Mouse (Mus musculus): Measurements from ENCODE around the gene Fbxo9. TPM values are rescaled to one million over a fixed set of nuclear protein-coding genes. Genes with fewer than 3 reads are reported as not detected.

Gene Fbxo9
- total RNA-seq, 2 experiments from 2014 or later: 90.3 to 92.2 TPM

DNA sequence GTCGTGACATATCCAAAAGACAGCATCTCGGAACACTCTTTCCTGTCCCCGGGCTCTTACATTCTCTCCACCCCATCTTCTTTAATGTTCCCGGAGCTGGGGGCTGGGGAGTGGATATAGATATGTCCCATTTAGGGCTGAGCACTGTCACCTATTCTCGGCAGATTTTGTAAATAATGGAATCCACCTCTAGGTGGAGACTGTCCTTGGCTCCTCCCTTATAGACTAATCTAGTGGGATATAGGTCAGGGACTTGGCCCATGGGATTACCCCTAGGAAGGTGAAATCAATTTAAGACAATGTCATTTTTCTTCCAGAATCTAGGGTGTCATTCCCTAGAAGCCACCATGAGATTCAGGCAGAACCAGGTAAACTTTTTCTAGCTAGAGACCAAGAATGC lies 791 bp upstream of the Fbxo9 start:
- no peak for DNase-seq (ENCODE audit: low spot score in 2 of 2)

DNA sequence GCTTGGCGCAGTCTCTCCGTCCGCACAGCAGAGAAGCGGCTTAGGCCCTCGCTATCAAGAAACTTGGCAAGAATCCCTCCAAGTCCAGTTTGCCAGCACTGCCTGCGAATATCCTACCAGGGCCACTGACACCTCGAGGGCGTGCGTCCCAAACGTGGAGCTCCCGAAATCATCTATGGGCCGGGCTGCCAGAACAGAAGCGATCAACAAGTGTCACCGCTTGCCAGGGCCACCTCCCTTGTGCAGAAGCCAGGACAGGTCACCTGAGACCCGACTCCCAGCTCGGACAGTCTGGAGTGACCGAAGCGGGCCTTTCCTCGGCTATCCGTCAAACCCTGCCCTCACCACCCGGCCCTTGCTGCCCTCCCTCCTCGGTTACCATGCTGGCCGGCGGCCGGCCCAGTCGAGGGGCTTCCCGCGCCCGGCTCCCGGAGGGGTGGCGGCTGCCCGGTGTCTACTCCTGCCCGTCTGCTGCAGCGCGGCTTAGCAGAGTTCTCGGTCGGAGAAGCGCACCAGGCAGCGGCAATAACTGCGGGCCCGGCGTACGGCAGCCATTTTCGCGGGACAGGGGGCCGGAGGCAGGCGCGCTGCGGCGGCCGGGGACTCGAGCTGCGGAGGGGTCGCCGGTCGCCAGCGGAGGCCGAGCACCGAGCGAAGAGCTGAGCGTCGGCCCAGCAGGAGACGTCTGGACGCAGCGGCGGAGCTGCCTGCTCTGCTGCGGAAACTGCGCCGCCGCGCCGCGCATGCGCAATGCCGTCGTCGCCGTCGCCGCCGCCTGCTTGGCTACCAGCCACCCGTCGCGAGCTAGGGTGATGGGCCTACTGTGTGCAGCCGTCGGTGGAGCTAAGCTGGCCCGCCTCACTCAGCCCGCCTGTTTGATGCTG lies 711 bp downstream of the Fbxo9 start:
- peak; percentile 72 to 84 for DNase-seq (ENCODE audit: low spot score in 2 of 2)

DNA sequence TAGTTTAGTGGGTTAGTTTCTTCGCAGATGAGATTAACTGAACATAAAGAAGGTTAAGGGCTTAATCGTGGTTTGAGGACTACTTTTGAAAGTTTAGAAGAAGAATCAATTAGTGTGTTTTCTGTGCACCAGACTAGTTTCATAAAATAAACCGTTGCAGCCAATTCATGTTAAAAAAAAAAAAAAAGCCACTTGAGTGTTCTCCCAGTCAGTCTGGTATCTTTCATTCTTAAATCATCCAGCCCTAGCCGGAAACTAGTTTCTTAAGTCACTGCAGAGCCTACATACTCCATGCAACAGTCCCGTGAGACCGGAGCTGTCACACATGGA lies 1.3 kb downstream of the Fbxo9 start:
- DNase-seq (ENCODE audit: low spot score in 2 of 2): no peak

DNA sequence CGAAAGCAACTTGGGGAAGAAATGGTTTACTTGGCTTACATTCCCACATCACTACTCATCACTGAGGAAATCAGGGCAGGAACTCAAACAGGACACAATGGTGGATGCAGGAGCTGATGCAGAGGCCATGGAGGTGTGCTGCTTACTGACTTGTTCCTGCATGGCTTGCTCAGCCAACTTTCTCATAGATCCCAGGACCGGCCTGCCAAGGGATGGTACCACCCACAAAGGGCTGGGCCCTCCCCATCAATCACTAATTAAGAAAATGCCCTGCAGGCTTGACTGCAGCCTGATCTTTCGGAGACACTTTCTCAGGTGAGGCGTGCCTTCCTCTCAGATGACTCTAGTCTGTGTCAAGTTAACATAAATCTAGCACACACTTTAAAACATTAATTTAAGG lies 2.0 kb downstream of the Fbxo9 start:
- DNase-seq (ENCODE audit: low spot score in 2 of 2): no peak

DNA sequence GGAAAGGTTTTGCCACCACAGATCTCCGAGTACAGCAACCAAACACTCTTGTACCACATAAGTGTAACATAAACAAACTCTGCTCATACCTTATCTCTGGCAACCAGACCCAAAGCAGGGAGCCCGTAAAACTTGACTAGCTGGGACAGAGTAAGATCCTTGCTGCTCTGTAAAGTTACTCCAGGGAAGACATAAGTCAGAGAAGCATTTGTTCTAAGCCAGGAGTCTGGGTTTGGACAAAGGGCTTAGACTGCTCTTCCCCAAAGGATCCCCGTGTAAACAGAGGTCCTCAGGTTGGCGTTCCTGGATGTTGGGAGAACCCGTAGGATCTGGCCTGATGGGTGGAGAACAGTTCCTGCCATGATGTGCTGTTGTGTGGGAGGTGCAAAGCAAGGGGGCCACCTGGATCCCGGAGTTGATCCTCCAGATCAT lies 3.3 kb downstream of the Fbxo9 start:
- no peak for DNase-seq (ENCODE audit: low spot score in 2 of 2)

DNA sequence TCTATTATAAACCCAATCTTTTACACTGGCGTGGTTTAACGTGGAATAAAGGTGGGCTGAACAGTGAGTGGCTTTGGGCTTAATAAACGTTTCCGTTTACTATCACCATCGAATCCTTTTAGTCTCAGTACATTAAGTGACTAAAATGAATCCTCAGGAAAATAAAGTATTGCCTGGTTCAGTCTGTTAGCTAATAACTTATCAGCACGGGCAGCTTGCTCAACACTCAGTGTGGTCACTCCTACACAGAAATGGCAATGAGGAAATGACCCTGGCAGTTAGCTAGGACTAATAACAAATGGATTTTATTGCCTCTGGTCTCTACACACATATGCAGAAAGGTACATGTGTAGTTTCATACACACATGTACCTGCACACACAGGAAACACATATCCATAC lies 3.9 kb downstream of the Fbxo9 start:
- DNase-seq (ENCODE audit: low spot score in 2 of 2): no peak

DNA sequence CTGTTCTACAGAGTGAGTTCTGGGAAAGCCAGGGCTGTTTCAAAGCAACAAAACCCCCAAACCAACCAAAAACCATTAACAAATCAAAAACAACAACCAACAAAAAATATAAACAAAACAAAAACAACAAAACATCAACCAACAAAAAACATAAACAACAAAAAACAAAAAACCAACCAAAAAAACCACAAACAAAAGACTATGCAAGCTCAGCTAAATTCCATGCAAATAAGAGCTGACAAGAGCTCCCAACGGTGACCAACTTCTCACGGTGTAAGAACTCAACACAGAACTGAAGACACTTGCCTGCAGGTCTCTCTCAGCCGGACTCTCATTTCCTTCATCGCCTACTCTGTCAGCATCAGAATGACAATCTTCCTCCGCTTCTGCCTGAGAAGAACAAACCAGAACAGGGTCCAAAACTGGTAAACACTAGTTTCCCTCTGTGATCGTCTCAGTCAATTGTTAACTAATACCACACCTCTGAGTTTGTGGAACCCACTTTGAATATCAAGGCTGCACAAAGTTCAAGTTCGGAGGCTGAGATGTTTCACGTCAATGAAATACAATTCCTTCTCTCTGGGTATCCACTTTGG lies 4.8 kb downstream of the Fbxo9 start:
- no peak for DNase-seq (ENCODE audit: low spot score in 2 of 2)

DNA sequence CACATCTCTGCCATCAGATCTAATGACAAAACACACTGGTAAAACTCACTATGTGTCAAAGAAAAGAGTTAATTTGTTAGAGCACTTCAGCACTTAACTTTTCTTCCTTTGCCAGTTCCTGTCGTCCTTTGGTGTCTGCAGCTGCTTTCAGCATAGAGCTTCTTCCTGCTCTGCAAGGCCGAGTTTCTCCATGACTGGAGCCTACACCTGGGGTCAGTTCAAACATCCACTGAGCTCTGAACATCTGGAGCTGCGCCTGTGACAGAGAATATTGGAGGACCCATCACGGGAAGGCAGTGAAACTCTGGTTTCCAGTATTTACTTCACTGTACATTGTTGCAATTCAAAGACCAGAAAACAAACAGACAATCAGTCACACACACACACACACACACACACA lies 7.4 kb downstream of the Fbxo9 start:
- DNase-seq (ENCODE audit: low spot score in 2 of 2): no peak

DNA sequence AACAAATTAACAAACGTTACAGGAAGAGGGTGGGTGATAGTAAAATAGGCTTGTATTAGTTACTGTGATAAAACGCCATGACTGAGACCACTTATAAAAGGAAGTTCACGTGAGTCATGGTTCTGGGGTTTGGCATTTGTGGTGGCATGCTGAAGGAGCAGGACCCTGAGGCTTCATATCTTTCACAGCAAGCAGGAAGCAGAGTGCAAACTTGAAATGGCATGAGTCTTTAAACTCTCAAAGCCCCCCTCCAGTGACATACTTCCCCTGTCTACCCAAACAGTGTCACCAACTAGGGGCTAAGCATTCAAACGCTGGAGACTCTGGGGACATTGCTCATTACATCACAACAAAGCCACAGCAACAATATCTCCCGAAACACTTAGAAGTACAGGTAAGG lies 7.9 kb downstream of the Fbxo9 start:
- DNase-seq (ENCODE audit: low spot score in 2 of 2): no peak

DNA sequence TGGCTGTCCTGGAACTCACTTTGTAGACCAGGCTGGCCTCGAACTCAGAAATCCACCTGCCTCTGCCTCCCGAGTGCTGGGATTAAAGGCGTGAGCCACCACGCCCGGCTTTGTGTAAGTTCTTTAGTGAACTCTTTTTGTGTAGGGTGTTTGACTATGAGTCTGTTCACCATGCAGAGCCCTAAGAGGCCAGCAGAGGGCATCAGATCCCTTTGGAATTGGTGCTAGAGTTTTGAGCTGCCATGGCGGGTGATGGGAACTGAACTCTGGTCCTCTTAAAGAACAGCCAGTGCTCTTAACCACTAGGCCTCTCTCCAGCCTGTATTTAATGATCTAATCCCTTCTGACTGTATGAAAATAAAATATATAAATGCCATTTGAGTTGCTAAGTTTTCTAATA lies 12.5 kb downstream of the Fbxo9 start:
- DNase-seq (ENCODE audit: low spot score in 2 of 2): no peak

DNA sequence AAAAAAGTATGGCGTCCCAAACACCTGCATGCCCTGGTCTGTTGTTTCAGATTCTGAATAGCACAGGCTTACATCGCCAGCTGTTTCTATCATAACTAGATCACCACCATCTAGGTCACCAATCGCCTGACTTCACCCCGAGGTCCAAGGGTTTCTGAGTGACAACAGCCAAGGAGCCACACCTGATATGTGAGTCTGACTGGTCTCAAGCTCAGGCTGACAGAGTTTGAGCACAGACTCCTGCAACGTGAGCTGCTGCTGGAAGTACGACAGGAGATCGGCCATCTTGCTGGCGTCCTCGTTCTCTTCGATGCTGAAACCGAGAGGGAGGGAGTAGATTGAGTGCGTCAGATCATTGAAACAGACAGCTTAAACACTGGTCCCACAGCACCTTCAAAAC lies 13.2 kb downstream of the Fbxo9 start:
- no peak for DNase-seq (ENCODE audit: low spot score in 2 of 2)

DNA sequence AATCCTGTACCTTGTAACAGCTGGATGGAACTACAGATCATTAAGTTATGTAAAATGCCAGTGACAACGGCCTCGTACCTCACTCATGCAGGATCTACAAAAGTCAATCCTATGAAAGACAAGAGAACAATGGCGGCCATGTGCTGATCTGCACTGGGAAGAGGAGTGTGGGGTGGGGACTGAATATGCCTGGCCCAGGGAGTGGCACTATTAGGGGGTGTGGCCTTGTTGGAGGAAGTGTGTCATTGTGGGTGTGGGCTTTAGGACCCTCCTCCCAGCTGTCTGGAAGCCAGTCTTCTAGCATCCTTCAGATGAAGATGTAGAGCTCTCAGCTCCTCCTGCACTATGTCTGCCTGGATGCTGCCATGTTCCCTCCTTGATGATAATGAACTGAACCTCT lies 18.3 kb downstream of the Fbxo9 start:
- no peak for DNase-seq (ENCODE audit: low spot score in 2 of 2)

DNA sequence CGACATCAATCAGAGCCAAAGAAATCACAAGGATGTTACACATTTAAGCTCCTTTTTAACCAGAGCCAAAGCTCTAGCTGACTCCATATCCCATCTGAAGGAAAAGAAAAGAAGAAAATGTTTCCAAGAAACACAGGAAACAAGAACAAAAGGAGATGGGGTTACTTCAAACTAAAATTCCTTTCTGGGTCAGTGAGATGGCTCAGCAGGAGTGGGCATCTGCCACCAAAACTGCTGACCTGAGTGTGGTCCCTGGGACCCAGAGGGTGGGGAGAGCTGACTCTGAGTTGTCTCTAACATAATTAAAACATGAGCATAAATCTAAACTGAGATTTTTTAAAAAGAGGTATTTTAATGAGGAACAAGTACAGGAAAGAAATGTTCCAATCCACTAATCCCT lies 19.0 kb downstream of the Fbxo9 start:
- DNase-seq (ENCODE audit: low spot score in 2 of 2): no peak

DNA sequence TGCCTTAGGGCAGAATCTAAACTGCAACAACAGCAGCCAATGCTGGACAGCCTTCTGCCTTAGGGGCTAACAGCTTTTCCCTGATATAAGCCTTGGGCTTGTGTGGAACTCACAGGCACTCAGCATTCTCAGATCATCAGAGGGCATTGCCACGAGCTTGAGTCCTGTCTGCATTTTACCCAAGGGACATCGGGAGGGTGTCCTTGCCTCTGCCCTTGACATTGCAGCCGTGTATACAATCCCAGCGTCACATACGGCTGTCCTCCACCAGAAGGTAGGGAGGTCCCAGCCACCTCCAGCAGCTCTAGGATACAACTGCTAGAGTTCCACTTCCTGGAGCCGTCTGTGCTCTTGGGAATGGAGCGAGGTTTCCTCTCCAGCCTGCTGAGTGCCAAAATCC lies 19.9 kb downstream of the Fbxo9 start:
- DNase-seq (ENCODE audit: low spot score in 2 of 2): no peak

DNA sequence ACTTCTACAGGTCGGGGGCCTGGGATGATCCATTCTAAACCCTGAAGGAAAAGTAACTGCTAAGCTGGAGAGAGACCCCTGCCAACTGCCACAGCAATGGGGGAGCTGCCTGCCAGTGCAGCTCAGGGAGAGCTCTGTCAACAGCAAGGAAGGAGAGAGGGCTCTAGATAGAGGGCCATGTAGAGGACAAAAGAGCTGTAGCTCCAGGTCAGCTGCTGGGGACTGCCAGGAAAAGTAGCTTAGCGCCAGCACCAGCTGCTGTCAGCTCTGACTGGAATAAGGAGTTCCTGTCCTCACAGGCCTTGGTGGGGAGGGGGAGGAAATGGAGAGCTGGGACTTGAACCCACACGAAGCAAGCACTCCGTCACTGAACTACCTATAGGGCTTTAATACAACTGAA lies 20.3 kb downstream of the Fbxo9 start:
- DNase-seq (ENCODE audit: low spot score in 2 of 2): no peak

DNA sequence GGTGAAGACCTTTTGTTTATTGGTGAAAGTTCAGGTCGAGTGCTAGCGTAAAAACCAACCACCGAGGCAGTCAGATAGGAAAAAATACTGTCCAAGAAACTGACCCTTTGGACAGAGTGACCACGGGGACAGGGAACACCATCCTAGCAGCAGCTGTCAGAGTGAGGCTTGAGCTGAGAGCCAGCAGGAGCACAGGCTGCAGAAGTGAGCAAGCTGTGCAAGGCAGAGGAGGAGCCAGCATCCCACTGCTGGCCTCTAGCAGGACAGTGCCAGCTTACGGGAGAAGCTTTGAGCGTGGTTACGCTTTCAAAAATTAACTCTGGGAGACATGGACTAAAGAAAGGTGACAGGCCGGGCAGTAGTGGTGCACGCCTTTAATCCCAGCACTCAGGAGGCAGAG lies 21.1 kb downstream of the Fbxo9 start:
- no peak for DNase-seq (ENCODE audit: low spot score in 2 of 2)

DNA sequence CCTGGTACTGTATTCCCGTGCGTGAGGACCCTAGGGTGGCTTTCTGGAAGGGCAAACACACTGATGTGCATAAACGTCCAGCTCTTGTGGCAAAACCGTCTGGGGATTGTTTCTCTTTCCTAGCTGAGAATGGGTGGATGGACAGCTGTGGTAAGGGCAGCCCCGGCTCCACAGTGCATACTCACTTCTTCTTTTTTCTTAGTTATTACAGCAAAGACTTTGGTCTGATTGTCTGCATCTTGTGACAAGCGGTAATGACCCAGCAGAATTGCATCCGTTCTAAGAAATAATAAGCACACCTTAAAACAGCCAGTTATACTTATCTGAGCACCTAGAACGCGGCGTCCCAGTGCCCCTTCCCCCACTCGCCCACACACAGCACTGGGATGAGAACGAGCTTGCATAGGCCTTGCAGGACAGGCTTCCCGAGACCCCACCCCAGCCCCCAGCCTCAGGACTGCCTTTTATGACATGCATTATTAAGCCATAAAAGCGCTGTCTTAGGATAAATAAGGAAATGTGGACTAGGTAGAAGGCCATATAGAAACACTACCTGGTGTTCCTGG lies 23.1 kb downstream of the Fbxo9 start:
- DNase-seq (ENCODE audit: low spot score in 2 of 2): no peak

DNA sequence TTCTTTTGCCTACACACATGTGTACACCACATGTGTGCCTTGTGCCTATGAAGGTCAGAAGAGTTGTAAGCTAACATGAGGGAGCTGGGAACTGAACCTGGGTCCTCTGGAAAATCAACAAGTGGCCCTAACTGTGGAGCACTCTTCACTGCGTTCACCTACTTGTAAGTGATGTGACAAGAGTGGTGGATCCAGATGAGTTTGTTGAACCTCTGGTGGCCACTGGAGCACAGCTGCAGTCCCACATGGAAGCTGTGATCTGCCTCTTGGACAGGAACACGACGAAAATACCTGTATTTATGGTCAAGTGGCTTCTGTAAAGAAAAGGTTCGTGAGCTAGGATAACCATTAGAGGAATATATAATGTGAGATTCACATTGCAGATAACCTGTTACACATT lies 24.5 kb downstream of the Fbxo9 start:
- DNase-seq (ENCODE audit: low spot score in 2 of 2): no peak

DNA sequence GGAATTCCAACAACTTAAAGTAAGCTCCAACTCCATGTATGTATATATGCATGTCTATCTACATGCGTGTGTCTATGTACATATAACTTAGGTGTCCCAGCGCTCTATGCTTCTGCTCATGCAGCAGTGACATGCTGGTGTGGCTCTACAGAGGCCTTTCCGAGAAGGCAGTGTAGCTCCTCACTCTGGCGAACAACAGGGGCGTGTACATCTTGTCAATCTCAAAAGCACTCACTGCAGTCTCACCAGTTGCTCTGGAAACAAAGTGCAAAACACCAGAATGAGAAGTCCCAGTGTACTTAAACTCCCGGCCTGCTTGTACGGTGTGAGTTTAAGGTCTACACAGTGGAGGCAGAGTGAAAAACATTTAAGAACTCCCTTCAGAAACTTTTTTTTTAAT lies 27.0 kb downstream of the Fbxo9 start:
- DNase-seq (ENCODE audit: low spot score in 2 of 2): no peak

DNA sequence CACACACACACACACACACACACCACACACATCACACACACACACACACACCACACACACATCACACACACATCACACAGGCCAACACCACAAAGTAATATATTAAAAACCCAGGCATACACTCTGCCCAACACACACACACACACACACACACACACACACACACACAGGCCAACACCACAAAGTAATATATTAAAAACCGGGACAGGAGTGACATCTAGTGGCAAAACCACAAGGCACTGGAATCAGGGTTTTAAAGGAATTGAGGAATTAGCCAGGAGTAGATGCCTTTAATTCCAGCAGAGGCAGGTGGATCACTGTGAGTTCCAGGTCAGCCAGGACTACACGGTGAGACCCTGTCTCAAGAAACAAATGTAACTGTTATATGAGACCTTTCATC lies 30.6 kb downstream of the Fbxo9 start:
- DNase-seq (ENCODE audit: low spot score in 2 of 2): peak in 1 of 2 experiments; percentile 31

DNA sequence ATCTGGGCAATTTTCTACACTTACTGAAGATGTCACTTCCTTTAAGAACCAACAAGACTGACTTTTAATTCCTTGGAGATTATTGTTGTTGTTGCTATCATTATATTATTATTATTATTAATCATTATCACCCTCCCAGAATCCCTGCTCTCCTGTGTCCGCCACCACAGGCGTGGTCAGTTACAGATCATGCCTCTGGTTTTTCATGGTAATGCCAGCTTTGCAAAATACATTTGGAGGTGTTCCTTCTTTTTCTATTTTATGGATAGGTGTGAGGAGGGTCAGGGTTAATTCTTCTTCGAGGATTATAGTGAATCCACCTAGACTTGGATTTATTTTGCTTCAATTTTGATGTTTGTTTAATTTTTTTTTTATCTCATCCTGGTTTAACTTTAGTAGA lies 33.6 kb downstream of the Fbxo9 start:
- DNase-seq (ENCODE audit: low spot score in 2 of 2): no peak

DNA sequence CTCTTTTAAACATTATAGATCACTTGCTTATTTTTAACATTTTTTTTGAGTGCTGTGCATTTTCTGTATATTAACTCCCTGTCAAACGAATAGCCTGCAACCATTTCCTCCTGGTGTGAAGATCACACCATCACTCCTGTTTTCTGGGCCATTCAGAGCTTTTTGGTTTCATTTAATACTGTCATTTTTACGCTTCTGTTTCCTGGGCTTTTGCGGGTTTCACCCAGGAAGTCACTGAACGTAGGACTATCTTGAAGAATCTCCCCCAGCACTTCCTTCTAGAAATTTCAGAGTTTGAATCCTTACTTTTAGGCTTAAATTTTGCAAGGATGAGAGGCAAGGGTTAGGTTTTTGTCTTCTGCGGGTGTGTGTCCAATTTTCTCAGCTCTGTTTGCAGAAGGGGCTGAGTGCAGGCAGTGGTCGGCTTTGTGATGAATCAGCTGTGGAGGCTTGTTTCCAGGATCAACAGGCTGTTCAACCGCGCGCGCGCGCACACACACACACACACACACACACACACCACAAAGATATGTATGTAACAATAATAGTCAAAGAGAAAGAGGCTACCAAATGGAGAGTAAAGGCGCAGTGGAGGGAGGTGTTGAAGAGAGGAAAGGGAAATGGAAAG lies 35.0 kb downstream of the Fbxo9 start:
- no peak for DNase-seq (ENCODE audit: low spot score in 2 of 2)
